ENCODE assay signal across 11 mouse cellular contexts in the genomic region with DNA sequence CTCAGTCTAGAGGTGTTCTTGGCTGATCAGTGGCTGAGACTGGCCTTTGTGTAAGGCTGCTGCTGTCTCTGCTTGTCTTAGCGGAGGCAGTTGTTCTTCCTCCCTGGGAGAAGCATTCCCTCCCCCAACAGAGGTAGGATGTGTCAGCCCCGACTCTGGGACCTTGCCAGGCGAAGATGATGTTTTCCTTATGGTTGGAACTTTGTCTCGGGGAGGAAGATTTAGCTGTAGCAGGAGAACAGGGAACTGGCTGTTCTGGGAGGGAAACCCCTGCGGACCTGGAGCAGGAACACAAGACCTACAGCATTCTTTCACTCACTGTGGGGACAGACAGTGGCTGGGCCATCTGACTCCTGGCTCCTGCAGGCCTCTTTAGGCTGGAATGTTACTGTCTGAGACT. TPM values are rescaled to one million over a fixed set of nuclear protein-coding genes. Genes with fewer than 3 reads are reported as not detected.
DNase-seq lines count a peak whose midpoint lies in the region; ATAC-seq and TF ChIP-seq lines count a peak whose summit lies in the region.
"Had no signal": no experiment of that assay in that cellular context is flagged by ENCODE, and none has a peak within 500 bp of the region (broad histone marks: within the 10 kb centered on the region; RNA-seq: fewer than 3 reads in every experiment).

No protein-coding gene starts in this region.

- H3K4me1 ChIP-seq in forebrain, embryonic 10.5 days = peaks cover 19% of the 10 kb centered on the region
- no peaks in the 10 kb centered on the region for H3K4me1 ChIP-seq in forebrain, embryonic 14.5 days (ENCODE audit: control insufficient read depth, insufficient read depth, low read length)
- H3K4me1 ChIP-seq in lung, embryonic 14.5 days (ENCODE audit: insufficient read depth) = peaks cover 23% of the 10 kb centered on the region; the same call in 1 of the 2 replicates
- H3K4me1 ChIP-seq in forebrain, embryonic 15.5 days = no peaks in the 10 kb centered on the region
- H3K4me1 ChIP-seq in forebrain, embryonic 13.5 days = no peaks in the 10 kb centered on the region
- H3K4me1 ChIP-seq: neural tube, embryonic 13.5 days had no signal

- no peaks in the 10 kb centered on the region for H3K27me3 ChIP-seq in forebrain, embryonic 10.5 days (ENCODE audit: poor library complexity, severe bottlenecking)
- H3K27me3 ChIP-seq in forebrain, embryonic 14.5 days (replicated peaks; ENCODE audit: control insufficient read depth, insufficient read depth, low read length) = no peaks in the 10 kb centered on the region
- no peaks in the 10 kb centered on the region for H3K27me3 ChIP-seq in lung, embryonic 14.5 days (ENCODE audit: insufficient read depth, low read length)
- no peaks in the 10 kb centered on the region for H3K27me3 ChIP-seq in forebrain, embryonic 15.5 days
- no peaks in the 10 kb centered on the region for H3K27me3 ChIP-seq in forebrain, embryonic 13.5 days
- H3K27me3 ChIP-seq: neural tube, embryonic 13.5 days had no signal

- WGBS in forebrain, embryonic 10.5 days = 59% methylated on average over 5 of the region's 5 CpGs
- WGBS in forebrain, embryonic 14.5 days = 63% methylated on average over 5 of the region's 5 CpGs
- 21% methylated on average over 5 of the region's 5 CpGs for WGBS in lung, embryonic 14.5 days
- WGBS in forebrain, embryonic 15.5 days = 56% methylated on average over 5 of the region's 5 CpGs
- 73% methylated on average over 5 of the region's 5 CpGs for WGBS in forebrain, embryonic 13.5 days

- no peaks in the 10 kb centered on the region for H3K36me3 ChIP-seq in forebrain, embryonic 10.5 days (replicated peaks)
- no peaks in the 10 kb centered on the region for H3K36me3 ChIP-seq in forebrain, embryonic 14.5 days (ENCODE audit: control insufficient read depth, insufficient read depth, low read length)
- H3K36me3 ChIP-seq in lung, embryonic 14.5 days (ENCODE audit: insufficient read depth) = no peaks in the 10 kb centered on the region
- H3K36me3 ChIP-seq in forebrain, embryonic 15.5 days = no peaks in the 10 kb centered on the region
- H3K36me3 ChIP-seq in forebrain, embryonic 13.5 days (ENCODE audit: poor library complexity, severe bottlenecking) = no peaks in the 10 kb centered on the region
- H3K36me3 ChIP-seq: neural tube, embryonic 13.5 days had no signal

- no peak for DNase-seq in forebrain, embryonic 10.5 days (ENCODE audit: extremely low spot score, low spot score)
- DNase-seq in forebrain, embryonic 14.5 days (ENCODE audit: low spot score) = no peak
- peak; percentile 11 for DNase-seq in 3T3-L1 (ENCODE audit: low read depth, low spot score)
- peak; percentile 90 for DNase-seq in heart, adult 8-10 months (ENCODE audit: low spot score)
- peak; percentile 93 for DNase-seq in lung, embryonic 14.5 days

- H3K4me3 ChIP-seq in forebrain, embryonic 10.5 days = no peak overlapping the region
- H3K4me3 ChIP-seq in forebrain, embryonic 14.5 days (ENCODE audit: low read depth, low read length) = no peak overlapping the region
- H3K4me3 ChIP-seq in lung, embryonic 14.5 days (ENCODE audit: low read depth, low read length) = no peak overlapping the region
- H3K4me3 ChIP-seq in forebrain, embryonic 15.5 days = no peak overlapping the region
- H3K4me3 ChIP-seq in forebrain, embryonic 13.5 days = no peak overlapping the region
- H3K4me3 ChIP-seq: erythroblast, embryonic 14.5 days; neural tube, embryonic 13.5 days had no signal

- H3K9me3 ChIP-seq in forebrain, embryonic 10.5 days = no peaks in the 10 kb centered on the region
- H3K9me3 ChIP-seq in forebrain, embryonic 14.5 days (replicated peaks; ENCODE audit: control insufficient read depth, low read length) = no peaks in the 10 kb centered on the region
- H3K9me3 ChIP-seq in lung, embryonic 14.5 days (ENCODE audit: low read depth, low read length) = no peaks in the 10 kb centered on the region
- no peaks in the 10 kb centered on the region for H3K9me3 ChIP-seq in forebrain, embryonic 15.5 days
- H3K9me3 ChIP-seq in forebrain, embryonic 13.5 days (replicated peaks) = no peaks in the 10 kb centered on the region
- H3K9me3 ChIP-seq: neural tube, embryonic 13.5 days had no signal

- TF ChIP-seq CTCF in lung, embryonic 14.5 days (IDR thresholded peaks at IDR 0.05; ENCODE audit: low read depth) = no peak

- peak overlapping the region; percentile 26; the same call in 1 of the 2 replicates for H3K27ac ChIP-seq in forebrain, embryonic 10.5 days
- no peak overlapping the region for H3K27ac ChIP-seq in forebrain, embryonic 14.5 days (ENCODE audit: low read depth, low read length)
- peak overlapping the region; percentile 62; the same call in 1 of the 2 replicates for H3K27ac ChIP-seq in lung, embryonic 14.5 days (ENCODE audit: low read depth)
- H3K27ac ChIP-seq in forebrain, embryonic 15.5 days (replicated peaks) = no peak overlapping the region
- no peak overlapping the region for H3K27ac ChIP-seq in forebrain, embryonic 13.5 days
- H3K27ac ChIP-seq: neural tube, embryonic 13.5 days had no signal

- no peak overlapping the region for H3K9ac ChIP-seq in forebrain, embryonic 14.5 days (ENCODE audit: low read length)
- no peak overlapping the region for H3K9ac ChIP-seq in lung, embryonic 14.5 days
- no peak overlapping the region for H3K9ac ChIP-seq in forebrain, embryonic 15.5 days (replicated peaks)
- no peak overlapping the region for H3K9ac ChIP-seq in forebrain, embryonic 13.5 days
- H3K9ac ChIP-seq: neural tube, embryonic 13.5 days had no signal

- H3K4me2 ChIP-seq in forebrain, embryonic 14.5 days (ENCODE audit: low read length) = no peak overlapping the region
- no peak overlapping the region for H3K4me2 ChIP-seq in lung, embryonic 14.5 days
- H3K4me2 ChIP-seq in forebrain, embryonic 15.5 days (replicated peaks) = no peak overlapping the region
- no peak overlapping the region for H3K4me2 ChIP-seq in forebrain, embryonic 13.5 days
- H3K4me2 ChIP-seq: neural tube, embryonic 13.5 days had no signal

- no peak for ATAC-seq in forebrain, embryonic 14.5 days
- peak; percentile 71 for ATAC-seq in lung, embryonic 14.5 days (ENCODE audit: insufficient read depth)
- ATAC-seq in granulocyte monocyte progenitor cell, adult 5-6 weeks (replicated peaks; ENCODE audit: poor library complexity, severe bottlenecking) = no peak
- no peak for ATAC-seq in forebrain, embryonic 15.5 days (replicated peaks)
- no peak for ATAC-seq in forebrain, embryonic 13.5 days

RNA-seq across cellular contexts. Expression of a gene that starts 15.1 kb away (rescaled TPM):
- 0.02 and 0.11 TPM in 2 replicates for polyA plus RNA-seq in forebrain, embryonic 10.5 days (2016; fragmentation: Nextera tagmentation; extraction: Ambion mirVana)
- polyA plus RNA-seq in forebrain, embryonic 14.5 days (2014; fragmentation: Nextera tagmentation; extraction: Ambion mirVana) = 0.04 and 0.06 TPM in 2 replicates
- 100 to 1,000 TPM; 138 to 167 (median 145) TPM for total RNA-seq in heart, adult 8-10 months (2022)
- polyA plus RNA-seq in lung, embryonic 14.5 days (2014; fragmentation: Nextera tagmentation; extraction: Ambion mirVana) = 0.63 and 0.85 TPM in 2 replicates
- total RNA-seq in granulocyte monocyte progenitor cell, adult 5-6 weeks (2014; fragmentation: Nextera tagmentation) = 0.19 and 2.2 TPM in 2 replicates
- 0.62 and 0.73 TPM in 2 replicates for total RNA-seq in granulocyte monocyte progenitor cell, adult 5-6 weeks (2017)
- 0.06 and 0.15 TPM in 2 replicates for polyA plus RNA-seq in forebrain, embryonic 15.5 days (2015; fragmentation: Nextera tagmentation; extraction: Ambion mirVana)
- polyA plus RNA-seq in forebrain, embryonic 13.5 days (2015; fragmentation: Nextera tagmentation; extraction: Ambion mirVana) = 0.06 TPM in 1 of 2 replicates, not detected in the other
- polyA plus RNA-seq: liver, adult 2 months had no signal

RNA-seq across cellular contexts. Expression of a gene that starts 42.1 kb away (rescaled TPM):
- 0.10 TPM in 1 of 2 replicates, not detected in the other for polyA plus RNA-seq in forebrain, embryonic 10.5 days (2016; fragmentation: Nextera tagmentation; extraction: Ambion mirVana)
- polyA plus RNA-seq in forebrain, embryonic 14.5 days (2014; fragmentation: Nextera tagmentation; extraction: Ambion mirVana) = not detected in 2 replicates
- under 1 TPM in 3 of 4 experiments, not detected in 1; 0.09 to 0.31 (median 0.16) TPM for total RNA-seq in heart, adult 8-10 months (2022)
- not detected in 2 replicates for polyA plus RNA-seq in lung, embryonic 14.5 days (2014; fragmentation: Nextera tagmentation; extraction: Ambion mirVana)
- not detected in 2 replicates for total RNA-seq in granulocyte monocyte progenitor cell, adult 5-6 weeks (2014; fragmentation: Nextera tagmentation)
- not detected in 2 replicates for total RNA-seq in granulocyte monocyte progenitor cell, adult 5-6 weeks (2017)
- polyA plus RNA-seq in forebrain, embryonic 15.5 days (2015; fragmentation: Nextera tagmentation; extraction: Ambion mirVana) = not detected in 2 replicates
- polyA plus RNA-seq in forebrain, embryonic 13.5 days (2015; fragmentation: Nextera tagmentation; extraction: Ambion mirVana) = not detected in 2 replicates
- polyA plus RNA-seq: erythroblast, embryonic 14.5 days; neural tube, embryonic 13.5 days had no signal

Comparison
In these comparisons a context has a peak if more than half of its experiments do, and no peak if none do; other contexts are left out.
1. H3K27ac ChIP-seq: peak in forebrain, embryonic 10.5 days (single experiment) and lung, embryonic 14.5 days (single experiment); none in forebrain, embryonic 14.5 days (single experiment), forebrain, embryonic 15.5 days (single experiment) and forebrain, embryonic 13.5 days (single experiment).
2. DNase-seq: peak in 3T3-L1 (single experiment), heart, adult 8-10 months (single experiment) and lung, embryonic 14.5 days (single experiment); none in forebrain, embryonic 10.5 days (single experiment) and forebrain, embryonic 14.5 days (single experiment).